Mouse (Mus musculus) intestine, embryonic 14.5 days (tissue): ENCODE measurements around the gene Cmklr1. TPM values are rescaled to one million over a fixed set of nuclear protein-coding genes. Genes with fewer than 3 reads are reported as not detected.

Source experiments
- ATAC-seq: fragments of 200-750 bp; cut with Nextera tagmentation; replicated peaks from 2 replicates; pipeline ENCODE4 v1.8.0; 2017; ENCODE audit warnings: low read depth, moderate number of reproducible peaks, moderate TSS enrichment, moderate library complexity; ENCODE audit not compliant: low FRiP score, low TSS enrichment
- DNase-seq: peaks from one replicate; pipeline ENCODE4 v3.0.0-alpha.2; 2018; ENCODE audit warnings: low spot score
- H3K27ac ChIP-seq: fragments of 300-500 bp; sonication (generic); 2 replicates; pipeline ENCODE4 v1.5.1; 2014; ENCODE audit warnings: low read depth, mild to moderate bottlenecking, control low read depth
- H3K27me3 ChIP-seq: fragments of 300-500 bp; sonication (generic); replicated peaks from 2 replicates; pipeline ENCODE4 v1.6.1; 2014; ENCODE audit warnings: low read length, control low read depth; ENCODE audit not compliant: control insufficient read depth, insufficient read depth
- H3K36me3 ChIP-seq: fragments of 300-500 bp; sonication (generic); 2 replicates; pipeline ENCODE4 v1.6.1; 2014; ENCODE audit warnings: low read length, control low read depth; ENCODE audit not compliant: control insufficient read depth, insufficient read depth
- H3K4me1 ChIP-seq: fragments of 300-500 bp; sonication (generic); replicated peaks from 2 replicates; pipeline ENCODE4 v1.6.1; 2014; ENCODE audit warnings: low read length, control low read depth, mixed read lengths; ENCODE audit not compliant: control insufficient read depth, insufficient read depth
- H3K4me2 ChIP-seq: fragments of 300-500 bp; sonication (generic); 2 replicates; pipeline ENCODE4 v1.6.1; 2014; ENCODE audit warnings: low read length
- H3K4me3 ChIP-seq: fragments of 300-500 bp; sonication (generic); 2 replicates; pipeline ENCODE4 v1.5.1; 2014; ENCODE audit warnings: low read depth, low read length, control low read depth, mixed read lengths
- H3K9ac ChIP-seq: fragments of 300-500 bp; sonication (generic); 2 replicates; pipeline ENCODE4 v1.6.1; 2014; ENCODE audit warnings: mild to moderate bottlenecking, low read length
- H3K9me3 ChIP-seq: fragments of 300-500 bp; sonication (generic); 2 replicates; pipeline ENCODE4 v1.6.1; 2016; ENCODE audit warnings: low read length, control low read depth; ENCODE audit not compliant: control insufficient read depth
- WGBS: fragments of 180-500 bp; shearing (Covaris S2); extraction: QIAGEN DNeasy Blood & Tissue Kit; methylation state at CpG from one replicate; pipeline ENCODE4 v1.1.7; 2014; 5-methylcytosine and 5-hydroxymethylcytosine counted together
- polyA plus RNA-seq: library from polyadenylated mRNA; unstranded; fragments of >200 nt; fragmentation: Nextera tagmentation; extraction: Ambion mirVana; gene quantifications from 2 replicates; pipeline ENCODE4 v1.2.1, GENCODE M21; 2014

The Cmklr1 gene
- polyA plus RNA-seq, 1 experiment from 2014 or later = 2.4 TPM

DNA sequence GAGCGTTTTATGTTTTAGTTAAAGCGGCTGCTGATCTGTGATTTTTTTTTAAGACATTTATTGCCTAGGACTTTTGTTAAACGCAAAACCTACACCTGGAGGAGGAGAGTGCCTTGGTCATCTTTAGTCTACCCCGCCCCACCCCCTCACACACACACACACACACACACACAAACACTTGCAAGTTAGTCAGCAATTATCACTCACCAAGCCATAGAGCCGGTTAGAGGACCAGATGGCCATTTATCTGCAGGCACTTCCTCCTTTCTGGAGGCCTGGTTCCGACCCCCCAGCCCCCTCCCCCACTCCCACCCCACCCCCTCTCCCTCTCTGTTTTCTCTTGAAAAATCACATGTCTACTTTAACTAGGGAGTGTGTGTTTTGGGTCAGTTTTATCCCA is 65.8 kb downstream of the Cmklr1 start:
- WGBS = 21% methylated on average over 6 of the region's 6 CpGs
- no peak for DNase-seq
- Histone ChIP-seq H3K27me3 (no peaks in the 10 kb centered on the region), H3K9ac (no peak overlapping the region), H3K4me1 (peaks cover 8% of the 10 kb centered on the region), H3K4me3 (no peak overlapping the region), H3K4me2 (no peak overlapping the region), H3K36me3 (no peaks in the 10 kb centered on the region), H3K27ac (no peak overlapping the region), H3K9me3 (no peaks in the 10 kb centered on the region)
- ATAC-seq = no peak

DNA sequence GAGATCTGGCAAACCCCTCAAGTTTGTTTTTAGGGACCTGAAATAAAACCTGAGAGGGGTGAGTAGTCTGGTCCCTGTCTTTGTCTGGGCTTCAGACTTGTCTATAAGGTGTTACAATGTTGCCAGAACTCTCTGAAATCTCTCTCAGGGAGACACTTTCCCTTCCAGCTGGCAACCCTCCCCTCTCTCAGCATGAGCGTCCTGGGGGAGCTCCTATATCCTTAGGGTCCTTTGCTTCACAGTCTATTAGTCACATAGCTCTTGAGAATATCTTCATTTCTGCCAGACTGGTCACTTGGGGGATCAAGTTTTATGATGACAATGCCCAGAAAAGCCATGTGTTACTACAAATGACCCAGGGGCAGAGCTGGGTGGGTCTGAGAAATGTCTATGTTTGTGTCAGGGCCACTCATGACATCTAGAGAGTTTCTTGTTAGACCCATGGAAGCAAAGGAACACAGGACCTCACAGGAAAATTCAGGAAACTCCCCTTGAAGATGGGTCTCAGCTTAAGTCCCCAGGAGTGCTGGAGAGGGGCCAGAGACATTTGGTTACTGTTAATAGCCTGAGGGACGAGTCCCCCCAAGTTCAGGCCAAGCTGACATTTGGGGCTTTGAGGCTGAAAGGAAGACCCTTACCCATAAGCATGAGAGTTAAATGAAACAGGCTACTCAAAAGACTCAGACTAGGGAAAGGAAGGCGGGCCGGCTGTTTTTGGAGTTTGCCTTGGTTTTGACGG is 66.6 kb downstream of the Cmklr1 start:
- Histone ChIP-seq H3K9me3 (no peaks in the 10 kb centered on the region), H3K27me3 (no peaks in the 10 kb centered on the region), H3K4me1 (peaks cover 8% of the 10 kb centered on the region), H3K27ac (no peak overlapping the region), H3K36me3 (no peaks in the 10 kb centered on the region), H3K4me2 (no peak overlapping the region), H3K4me3 (no peak overlapping the region), H3K9ac (no peak overlapping the region)
- DNase-seq (no peak), ATAC-seq (no peak)
- 48% methylated on average over 5 of the region's 5 CpGs for WGBS

DNA sequence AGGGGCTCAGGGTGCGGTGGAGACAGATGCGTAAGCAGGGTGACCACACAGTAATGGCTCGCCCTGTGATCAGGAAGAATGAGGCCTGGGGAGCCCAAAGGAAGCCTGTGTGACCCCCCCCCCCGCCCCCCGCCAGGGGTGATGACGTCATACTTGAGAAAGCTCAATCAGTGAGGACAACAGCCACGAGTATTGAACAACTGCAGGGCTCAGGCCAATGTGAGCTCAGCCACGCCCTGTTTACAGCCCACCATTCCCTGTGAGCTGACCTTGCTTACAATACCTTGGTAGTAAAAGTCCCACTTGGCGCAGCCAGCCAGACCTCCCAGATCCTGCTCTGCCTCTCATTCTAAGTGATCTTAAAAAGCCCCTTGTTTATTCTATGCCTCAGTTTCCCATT is 69.4 kb downstream of the Cmklr1 start:
- no peak overlapping the region for H3K4me2 ChIP-seq
- H3K27ac ChIP-seq = no peak overlapping the region
- H3K9ac ChIP-seq = no peak overlapping the region
- H3K27me3 ChIP-seq = no peaks in the 10 kb centered on the region
- H3K9me3 ChIP-seq = no peaks in the 10 kb centered on the region
- DNase-seq (no peak), ATAC-seq (peak; percentile 51; the same call in 1 of the 2 replicates)
- no peaks in the 10 kb centered on the region for H3K36me3 ChIP-seq
- H3K4me1 ChIP-seq = peaks cover 8% of the 10 kb centered on the region
- no peak overlapping the region for H3K4me3 ChIP-seq
- 48% methylated on average over 9 of the region's 9 CpGs for WGBS

DNA sequence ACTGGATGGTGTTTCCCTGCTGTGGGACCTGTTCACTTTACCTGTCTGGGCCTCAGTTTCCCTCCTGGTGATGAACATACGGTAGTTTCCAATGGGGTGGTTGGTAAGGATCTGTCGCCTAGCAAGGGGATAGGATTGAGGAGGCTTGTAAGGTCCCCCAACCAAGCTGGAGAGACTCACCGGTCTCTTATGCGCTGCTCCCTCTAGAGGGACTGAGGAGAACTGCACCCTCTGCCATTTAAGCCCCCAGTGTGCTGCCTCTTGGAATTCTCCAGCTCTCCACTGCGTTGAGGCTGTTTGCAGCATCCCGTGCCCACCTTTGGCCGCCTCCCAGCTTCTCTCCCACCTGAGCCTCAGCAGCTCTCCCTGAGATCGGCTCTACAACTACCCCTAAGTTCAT is 70.0 kb downstream of the Cmklr1 start:
- Histone ChIP-seq H3K4me2 (no peak overlapping the region), H3K9ac (no peak overlapping the region), H3K27ac (no peak overlapping the region), H3K27me3 (no peaks in the 10 kb centered on the region), H3K36me3 (no peaks in the 10 kb centered on the region), H3K4me3 (no peak overlapping the region), H3K9me3 (no peaks in the 10 kb centered on the region), H3K4me1 (peaks cover 8% of the 10 kb centered on the region)
- DNase-seq (no peak), ATAC-seq (no peak)
- 52% methylated on average over 8 of the region's 8 CpGs for WGBS

DNA sequence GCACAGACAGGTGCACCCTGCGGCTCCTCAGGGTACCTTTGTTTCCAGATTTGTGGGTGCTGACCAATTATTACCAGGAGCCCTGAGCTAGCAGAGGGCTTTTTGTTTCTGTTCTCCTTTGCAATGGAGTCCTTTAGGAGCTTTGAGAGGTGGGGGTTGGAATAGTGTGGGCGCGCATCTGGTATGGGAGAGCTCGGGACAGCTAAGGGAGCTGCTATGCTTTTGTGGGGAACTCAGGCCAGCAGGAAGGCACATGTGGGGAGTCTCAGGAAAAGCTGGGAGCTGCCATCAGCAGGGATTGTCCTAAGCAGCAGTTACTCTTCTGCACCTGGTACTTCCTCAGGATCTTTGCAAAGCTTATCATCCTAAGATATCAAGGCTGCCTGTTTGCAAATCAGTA is 71.1 kb downstream of the Cmklr1 start:
- H3K4me1 ChIP-seq = no peaks in the 10 kb centered on the region; the same call in none of the 2 replicates
- 74% methylated on average over 4 of the region's 4 CpGs for WGBS

DNA sequence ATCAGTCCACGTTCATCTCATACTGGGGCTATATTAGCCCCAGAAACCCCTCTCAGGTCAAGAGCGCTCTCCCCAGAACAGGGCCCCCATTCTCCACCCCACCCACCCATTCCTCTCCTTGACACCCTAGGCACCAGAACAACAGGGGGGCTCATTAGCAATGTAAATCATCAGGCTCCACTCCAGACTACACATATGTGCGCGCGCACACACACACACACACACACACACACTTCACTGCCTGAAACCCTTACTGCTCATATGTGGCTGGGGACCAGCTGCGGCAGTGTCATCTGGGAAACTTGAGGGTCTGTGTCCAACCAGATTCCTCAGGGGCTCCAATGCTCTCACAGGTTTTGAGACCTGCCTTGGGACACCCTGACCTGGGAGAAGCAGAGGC is 71.8 kb downstream of the Cmklr1 start:
- Histone ChIP-seq H3K4me3 (no peak overlapping the region), H3K27ac (no peak overlapping the region), H3K9ac (no peak overlapping the region), H3K4me2 (no peak overlapping the region), H3K9me3 (no peaks in the 10 kb centered on the region), H3K4me1 (no peaks in the 10 kb centered on the region), H3K36me3 (no peaks in the 10 kb centered on the region), H3K27me3 (no peaks in the 10 kb centered on the region)
- ATAC-seq (no peak), DNase-seq (no peak)
- WGBS = 86% methylated on average over 6 of the region's 6 CpGs

More for the DNA sequence above, 71.1 kb downstream of the Cmklr1 start:
- no peaks in the 10 kb centered on the region for H3K9me3 ChIP-seq
- no peaks in the 10 kb centered on the region for H3K36me3 ChIP-seq
- H3K4me2 ChIP-seq = no peak overlapping the region
- H3K4me3 ChIP-seq = no peak overlapping the region
- no peak overlapping the region for H3K9ac ChIP-seq
- no peak overlapping the region for H3K27ac ChIP-seq
- ATAC-seq (no peak), DNase-seq (no peak)
- no peaks in the 10 kb centered on the region for H3K27me3 ChIP-seq

DNA sequence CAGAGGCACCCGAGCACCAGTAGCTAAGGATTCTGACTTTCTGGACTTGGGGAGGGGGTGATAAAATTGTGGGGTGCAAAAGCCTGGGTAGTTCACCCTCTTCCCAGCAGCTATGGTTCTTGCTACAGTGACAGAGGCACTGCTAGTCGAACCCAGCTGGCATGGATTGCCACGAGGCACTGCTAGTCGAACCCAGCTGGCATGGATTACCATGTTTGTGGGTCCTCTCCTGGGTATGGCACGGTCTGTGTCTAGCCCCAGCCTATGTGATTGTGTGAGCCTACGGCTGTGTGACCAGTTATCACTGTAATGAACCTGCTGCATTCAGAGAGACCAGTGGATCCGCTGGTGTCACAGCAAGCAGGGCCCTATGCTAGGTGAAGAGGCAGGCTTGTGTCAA is 72.7 kb downstream of the Cmklr1 start:
- WGBS = 82% methylated on average over 7 of the region's 7 CpGs
- Histone ChIP-seq H3K4me2 (no peak overlapping the region), H3K27ac (no peak overlapping the region), H3K36me3 (no peaks in the 10 kb centered on the region), H3K9ac (no peak overlapping the region), H3K27me3 (no peaks in the 10 kb centered on the region), H3K4me3 (no peak overlapping the region), H3K4me1 (no peaks in the 10 kb centered on the region), H3K9me3 (no peaks in the 10 kb centered on the region)
- no peak for DNase-seq
- no peak for ATAC-seq

DNA sequence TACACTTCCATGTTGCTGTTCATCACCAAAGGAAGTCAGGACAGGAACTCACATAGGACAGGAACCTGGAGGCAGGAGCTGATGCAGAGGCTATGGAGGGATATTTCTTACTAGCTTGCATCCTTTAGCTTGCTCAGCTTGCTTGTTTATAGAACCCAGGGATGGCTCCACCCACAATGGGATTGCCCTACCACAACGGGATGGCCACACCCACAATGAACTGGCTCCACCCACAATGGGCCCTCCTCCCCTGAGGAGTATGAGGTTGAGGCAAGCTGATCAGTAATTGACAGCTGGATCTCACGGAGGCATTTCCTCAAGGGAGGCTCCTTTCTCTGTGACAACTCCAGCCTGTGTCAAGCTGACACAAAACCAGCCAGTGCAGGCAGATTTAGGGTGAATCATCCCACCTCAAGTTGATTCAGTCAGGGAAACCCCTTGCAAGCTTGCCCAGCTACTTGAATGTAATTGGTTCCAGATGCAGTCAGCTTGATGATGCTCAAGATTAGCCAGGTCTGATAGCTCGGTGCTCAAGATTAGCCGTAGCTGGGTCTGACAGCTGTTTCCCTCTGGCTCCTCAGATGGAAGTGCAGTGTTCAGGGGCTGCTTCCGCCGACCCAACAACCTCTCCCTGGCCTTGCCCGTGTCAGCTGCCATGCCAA is 80.0 kb downstream of the Cmklr1 start:
- Histone ChIP-seq H3K4me3 (no peak overlapping the region), H3K27me3 (no peaks in the 10 kb centered on the region), H3K36me3 (no peaks in the 10 kb centered on the region), H3K27ac (no peak overlapping the region), H3K9ac (no peak overlapping the region), H3K4me1 (no peaks in the 10 kb centered on the region), H3K9me3 (0 out of 2 replicates have a peak, but pooled peaks cover 2% of the 10 kb centered on the region), H3K4me2 (no peak overlapping the region)
- ATAC-seq (no peak), DNase-seq (no peak)
- 47% methylated on average over 7 of the region's 7 CpGs for WGBS

DNA sequence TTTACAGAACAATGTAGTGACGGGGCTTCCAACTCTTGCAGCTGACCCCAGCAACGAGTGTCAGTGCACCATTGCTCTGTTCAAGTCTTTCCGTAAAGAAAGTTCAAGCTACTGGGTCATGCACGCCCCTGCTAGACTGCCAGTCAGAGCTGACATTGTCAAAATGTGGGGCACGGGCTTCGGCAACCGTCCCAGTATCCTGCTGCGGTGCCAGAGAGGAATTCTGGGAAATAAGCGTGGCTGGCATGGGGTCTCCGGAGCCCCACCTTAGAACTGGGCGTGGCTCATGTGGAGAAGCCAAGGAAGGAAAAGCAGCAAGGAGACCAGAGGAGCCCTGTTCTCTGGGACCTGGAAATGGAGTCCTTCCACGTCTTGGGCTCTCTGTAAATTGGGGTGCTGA is 84.4 kb downstream of the Cmklr1 start:
- H3K36me3 ChIP-seq = no peaks in the 10 kb centered on the region
- no peak overlapping the region for H3K4me3 ChIP-seq
- H3K27ac ChIP-seq = no peak overlapping the region
- WGBS = 73% methylated on average over 12 of the region's 12 CpGs
- H3K9ac ChIP-seq = no peak overlapping the region
- no peaks in the 10 kb centered on the region for H3K4me1 ChIP-seq
- no peaks in the 10 kb centered on the region for H3K27me3 ChIP-seq
- H3K9me3 ChIP-seq = 0 out of 2 replicates have a peak, but pooled peaks cover 2% of the 10 kb centered on the region
- no peak for DNase-seq
- no peak overlapping the region for H3K4me2 ChIP-seq
- no peak for ATAC-seq
